Mouse (Mus musculus) NIH3T3 (cell line): ENCODE measurements around the gene Ldlrad2.
A peak's percentile ranks its signal among the peaks of the same experiment; 100 is the strongest.

ENCODE experiments used
- DNase-seq: peaks from one replicate; pipeline ENCODE4 v3.0.0-alpha.2; 2012; ENCODE audit warnings: low read depth

The Ldlrad2 gene

DNA sequence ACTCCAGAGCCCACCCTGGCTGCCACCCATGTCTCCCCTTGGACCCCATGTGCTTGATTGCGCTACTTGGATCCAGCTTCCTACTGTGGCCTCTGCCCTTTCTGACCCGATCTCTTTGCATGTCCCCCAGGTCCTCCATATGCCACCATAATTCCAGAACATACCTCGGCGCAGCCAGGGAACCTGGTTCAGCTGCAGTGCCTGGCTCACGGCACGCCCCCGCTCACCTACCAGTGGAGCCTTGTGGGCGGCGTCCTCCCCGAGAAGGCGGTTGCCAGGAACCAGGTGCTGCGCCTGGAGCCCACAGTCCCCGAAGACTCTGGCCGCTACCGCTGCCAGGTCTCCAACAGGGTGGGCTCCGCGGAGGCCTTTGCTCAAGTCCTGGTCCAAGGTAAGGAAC, 20.9 kb downstream of the Ldlrad2 start:
- DNase-seq = no peak

DNA sequence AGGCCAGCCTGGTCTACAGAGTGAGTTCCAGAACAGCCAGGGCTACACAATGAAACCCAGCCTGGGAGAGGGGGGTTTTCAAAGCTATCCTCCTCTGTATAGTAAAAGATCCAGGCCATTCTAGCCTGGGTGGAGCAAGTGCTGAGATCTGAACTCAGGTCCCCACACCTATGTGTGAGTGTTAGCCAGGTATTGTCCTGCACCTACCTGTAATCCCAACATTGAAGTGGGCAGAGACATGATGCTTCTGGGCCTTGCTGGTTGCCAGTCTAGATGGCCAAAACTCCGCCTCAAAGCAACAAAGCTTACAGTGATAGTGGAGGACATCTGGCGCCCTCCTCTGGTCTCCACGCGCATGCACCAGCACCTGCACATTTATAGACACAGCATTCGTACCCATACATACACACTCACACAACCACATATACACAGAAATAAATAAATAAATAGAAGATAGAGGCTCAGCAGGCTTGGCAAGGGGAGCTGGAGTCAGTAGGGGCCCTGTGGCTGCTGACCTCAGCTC, 28.3 kb downstream of the Ldlrad2 start:
- peak; percentile 58 for DNase-seq

DNA sequence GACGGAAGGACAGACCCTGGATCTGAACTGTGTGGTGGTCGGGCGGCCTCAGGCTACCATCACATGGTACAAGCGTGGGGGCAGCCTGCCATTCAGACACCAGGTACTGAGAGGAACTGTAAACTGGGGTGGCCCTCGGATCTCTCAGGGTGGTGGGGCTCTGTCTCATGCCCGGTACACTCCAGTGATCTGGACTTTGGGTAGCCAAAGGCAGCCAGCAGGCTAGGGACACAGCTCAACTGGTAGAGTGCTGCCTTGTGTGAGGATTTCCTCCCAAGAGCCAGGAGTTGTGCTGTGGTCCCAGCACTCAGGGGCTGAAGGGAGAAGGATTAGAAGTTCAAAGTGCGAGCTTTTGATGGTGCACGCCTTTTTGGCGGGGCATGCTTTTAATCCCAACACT, 28.8 kb downstream of the Ldlrad2 start:
- no peak for DNase-seq

GRCm38 (mm10) chr4:137542968-137543367, 31.4 kb downstream of the Ldlrad2 start:
- DNase-seq = no peak

GRCm38 (mm10) chr4:137540356-137540755, 34.0 kb downstream of the Ldlrad2 start:
- DNase-seq = peak; percentile 7

DNA sequence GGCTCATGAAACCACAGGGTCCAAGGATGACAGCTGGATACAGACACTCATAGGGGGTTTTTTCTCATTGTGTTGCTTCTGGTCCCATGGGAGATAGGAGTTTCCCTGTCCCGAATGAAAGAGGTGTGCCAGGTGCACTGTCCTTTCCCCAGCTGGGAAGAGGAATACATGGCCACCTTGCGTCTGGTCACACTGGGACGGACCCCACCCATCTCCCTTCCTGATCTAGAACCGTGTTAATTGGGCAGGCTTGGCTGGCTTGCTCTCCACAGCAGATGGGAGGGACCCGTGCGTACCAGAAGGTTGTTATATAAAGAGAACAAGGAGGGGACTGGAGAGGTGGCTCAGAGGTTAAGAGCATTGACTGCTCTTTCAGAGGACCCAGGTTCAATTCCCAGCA, 46.5 kb downstream of the Ldlrad2 start:
- no peak for DNase-seq

GRCm38 (mm10) chr4:137527368-137527767, 47.0 kb downstream of the Ldlrad2 start:
- no peak for DNase-seq

DNA sequence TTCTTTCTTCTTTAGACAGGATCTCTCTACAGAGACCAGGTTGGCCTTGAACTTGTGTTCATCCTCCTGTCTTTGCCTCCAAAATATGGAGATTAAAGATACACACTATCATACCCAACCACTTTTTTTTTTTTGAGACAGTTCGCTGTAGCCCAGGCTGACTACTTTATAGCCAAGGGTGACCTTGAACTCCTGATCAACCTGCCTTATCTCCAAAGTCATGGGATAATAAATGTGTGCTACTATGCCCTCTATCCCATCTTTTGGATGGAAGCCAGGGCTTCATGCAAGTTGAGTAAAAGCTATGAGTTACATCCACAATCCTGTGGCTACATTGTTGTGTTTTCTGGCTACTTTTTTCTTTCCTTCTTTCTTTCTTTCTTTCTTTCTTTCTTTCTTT, 48.9 kb downstream of the Ldlrad2 start:
- DNase-seq = no peak
